Mouse (Mus musculus): ENCODE results near the gene Ubxn6.
"Not testable (repeated sequence)": the region's sequence is repeated elsewhere in the genome, so short reads cannot be mapped to it uniquely, and the experiment has no call there.

Ubxn6 gene

GRCm38 (mm10) chr17:56100811-56101210 is 26.0 kb upstream of the Ubxn6 start:
- no peak for DNase-seq

DNA sequence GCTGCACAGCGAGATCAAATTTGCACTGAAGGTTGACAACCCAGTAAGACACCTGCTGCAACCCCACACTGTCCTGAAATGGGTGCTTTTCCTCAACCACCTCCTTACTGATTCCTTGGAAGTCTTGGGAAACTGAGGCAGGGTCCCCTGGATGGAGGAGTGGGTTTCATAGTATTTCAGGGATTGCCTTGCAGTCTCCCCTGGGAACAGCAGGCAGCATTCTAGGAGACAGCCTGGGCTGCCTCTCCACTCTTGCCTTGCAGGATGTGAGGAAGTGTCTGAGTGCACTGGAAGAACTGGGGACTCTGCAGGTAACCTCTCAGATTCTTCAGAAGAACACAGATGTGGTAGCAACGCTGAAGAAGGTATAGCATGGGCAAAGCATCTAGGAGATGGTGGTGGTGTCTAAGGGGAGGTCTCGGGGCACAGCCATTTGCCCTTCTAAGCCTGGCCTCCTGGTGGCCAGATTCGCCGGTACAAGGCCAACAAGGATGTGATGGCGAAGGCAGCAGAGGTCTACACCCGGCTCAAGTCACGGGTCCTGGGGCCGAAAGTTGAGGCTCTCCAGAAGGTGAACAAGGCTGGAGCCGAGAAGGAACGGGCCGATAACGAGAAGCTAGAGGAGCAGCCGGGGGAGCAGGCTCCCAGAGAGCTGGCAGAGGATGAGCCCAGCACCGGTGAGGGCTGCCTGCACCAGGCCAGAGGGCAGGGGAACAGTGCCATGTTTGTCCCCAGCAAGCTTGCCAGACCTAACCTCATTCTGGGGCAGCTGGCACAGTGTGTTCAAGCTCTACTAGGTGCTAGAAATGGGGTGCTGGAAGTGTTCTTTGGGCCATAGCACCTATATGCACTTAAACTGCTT is 24.1 kb upstream of the Ubxn6 start:
- DNase-seq: no peak

DNA sequence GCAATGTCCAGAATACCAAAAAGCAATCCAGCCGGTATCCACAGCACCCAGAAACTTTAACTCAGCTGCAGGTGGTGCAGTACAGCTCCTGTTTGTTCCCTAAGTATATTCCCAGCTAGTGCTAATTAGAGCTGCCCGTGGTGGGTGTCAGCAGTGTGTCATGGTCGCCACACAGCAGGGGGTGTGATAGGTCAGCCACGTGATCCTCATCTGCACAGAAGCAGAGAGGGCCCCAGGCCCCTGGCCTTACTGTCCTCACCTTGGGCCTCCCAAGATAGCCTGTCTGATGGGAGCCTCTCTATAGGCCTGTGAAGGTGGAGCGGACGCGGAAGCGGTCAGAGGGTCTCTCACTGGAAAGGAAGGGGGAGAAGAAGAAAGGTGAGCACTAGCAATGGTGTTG is 23.4 kb upstream of the Ubxn6 start:
- no peak for DNase-seq

- no peak for DNase-seq
Measured at GRCm38 (mm10) chr17:56096883-56097282, 22.1 kb upstream of the Ubxn6 start.

GRCm38 (mm10) chr17:56092794-56093193 is 18.0 kb upstream of the Ubxn6 start:
- DNase-seq: no peak

DNA sequence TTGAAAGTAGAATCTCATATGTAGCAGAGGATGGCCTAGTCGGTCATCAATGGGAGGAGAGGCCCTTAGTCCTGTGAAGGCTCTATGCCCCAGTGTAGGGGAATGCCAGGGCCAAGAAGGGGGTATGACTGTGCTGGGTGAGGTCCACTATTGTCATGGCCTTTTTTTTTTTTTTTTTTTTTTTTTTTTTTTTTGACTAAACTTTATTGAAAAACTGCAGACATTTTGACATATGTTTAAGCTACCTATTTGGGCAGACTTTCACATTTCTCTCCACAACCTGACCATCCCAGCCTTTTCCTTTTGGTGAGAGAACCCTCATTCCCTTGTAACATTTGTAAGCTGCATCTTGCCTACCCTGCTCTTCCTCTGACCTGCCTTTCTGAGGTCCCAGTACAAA is 17.5 kb upstream of the Ubxn6 start:
- DNase-seq: no peak

DNA sequence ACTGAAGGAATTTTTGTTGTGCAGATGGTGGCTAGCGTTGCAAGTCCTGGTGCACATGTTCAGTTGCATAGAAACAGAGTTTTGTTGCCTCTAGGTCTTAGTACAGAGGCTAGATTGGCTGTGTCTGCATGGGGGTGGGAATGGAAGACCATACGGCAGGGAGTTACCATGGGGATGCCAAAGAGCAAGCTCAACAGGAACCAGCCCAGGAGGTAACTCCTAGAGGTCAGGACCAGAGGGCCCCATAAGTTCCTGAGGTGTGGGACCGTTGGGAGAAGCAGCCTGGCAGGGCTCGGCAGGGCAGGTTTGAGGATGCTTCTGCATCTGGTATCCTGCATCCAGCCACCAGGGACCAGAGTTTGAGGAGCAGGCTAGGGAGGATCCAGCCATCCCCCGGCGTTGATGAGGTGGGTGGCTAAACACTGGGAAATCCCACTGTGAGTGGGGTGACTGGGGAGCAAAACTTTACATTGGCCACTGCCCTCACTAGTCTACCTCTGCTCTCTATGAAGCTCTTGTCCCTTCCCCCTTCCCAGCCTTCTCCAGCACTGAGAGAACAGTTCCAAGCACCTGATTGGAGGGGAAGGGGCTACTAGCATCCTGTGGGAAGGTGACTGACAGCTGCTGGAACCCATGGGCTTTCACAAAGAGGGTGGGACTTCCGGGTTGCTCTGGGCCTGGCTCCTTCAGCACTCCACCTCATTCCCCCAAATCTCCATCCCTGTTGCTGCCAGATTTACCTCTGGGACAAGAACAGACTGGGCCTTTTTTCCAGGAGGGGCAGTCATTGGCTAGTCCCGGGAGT is 6.2 kb upstream of the Ubxn6 start:
- DNase-seq: no peak

GRCm38 (mm10) chr17:56079921-56080320 is 5.1 kb upstream of the Ubxn6 start:
- DNase-seq: peak; percentile 46

DNA sequence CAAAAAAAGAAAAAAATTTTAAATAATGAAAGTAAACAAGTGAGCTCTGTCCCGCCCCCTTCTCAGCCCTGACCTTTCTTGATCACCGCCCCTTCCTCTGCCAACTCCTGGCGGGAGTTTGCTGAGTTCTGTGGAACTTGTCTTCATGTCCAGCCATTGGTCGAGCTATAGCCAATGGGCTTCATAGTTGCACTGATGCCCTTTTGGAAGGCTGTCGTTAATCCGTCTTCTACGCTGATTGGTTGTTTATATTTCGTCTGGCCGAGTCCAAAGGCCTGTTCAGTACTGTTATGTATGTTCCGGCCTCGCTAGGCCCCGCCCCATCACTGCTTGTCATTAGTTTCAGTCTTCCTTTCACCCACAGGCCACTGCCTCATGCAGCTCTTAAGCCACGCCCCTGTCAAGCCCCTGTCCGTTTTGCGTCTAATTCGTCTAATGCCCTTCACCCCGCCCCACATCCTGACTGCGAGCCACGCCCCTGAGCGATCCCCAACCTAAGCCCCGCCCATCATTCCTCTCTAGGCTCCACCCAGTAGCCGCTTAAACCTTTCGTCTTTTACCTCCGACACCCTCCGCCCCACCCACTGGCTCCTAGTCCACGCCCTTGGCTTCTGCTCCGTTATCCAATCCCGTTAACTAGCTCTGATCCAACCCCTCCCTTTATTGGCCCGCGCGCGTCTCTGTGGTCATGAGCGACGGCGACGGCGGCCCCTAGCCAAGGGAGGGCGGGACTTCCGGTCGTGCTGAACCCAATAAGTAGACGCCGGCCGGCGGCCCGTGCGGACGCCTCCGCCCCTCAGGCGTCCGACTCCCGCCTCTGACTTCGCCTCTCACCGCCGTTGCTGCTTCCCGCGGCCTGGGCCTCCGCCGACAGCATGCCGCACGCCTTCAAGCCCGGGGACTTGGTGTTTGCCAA is 4.3 kb upstream of the Ubxn6 start, which contains the start of gene Hdgfl2:
Gene Hdgfl2, plus strand, starts transcription at position 755 of the 916 bp plus-strand sequence.
- peak; percentile 100 for DNase-seq

DNA sequence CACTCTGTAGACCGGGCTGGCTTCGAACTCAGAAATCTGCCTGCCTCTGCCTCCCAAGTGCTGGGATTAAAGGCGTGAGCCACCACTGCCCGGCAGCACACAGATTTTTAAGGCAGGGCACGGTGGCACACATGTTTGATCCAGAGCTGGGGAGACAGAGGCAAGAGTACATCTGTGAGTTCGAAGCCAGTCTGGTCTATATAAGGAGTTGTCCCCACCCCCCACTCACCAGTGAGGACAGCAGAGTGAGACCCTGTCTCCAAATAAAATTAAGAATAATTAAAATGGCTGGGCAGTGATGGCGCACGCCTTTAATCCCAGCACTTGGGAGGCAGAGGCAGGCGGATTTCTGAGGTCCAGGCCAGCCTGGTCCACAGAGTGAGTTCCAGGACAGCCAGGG is 3.5 kb upstream of the Ubxn6 start:
- peak; percentile 47 for DNase-seq

GRCm38 (mm10) chr17:56077523-56077922 is 2.7 kb upstream of the Ubxn6 start:
- no peak for DNase-seq

GRCm38 (mm10) chr17:56074097-56074826 is 566 bp downstream of the Ubxn6 start:
- DNase-seq: peak; percentile 73

- DNase-seq: no peak
Measured at GRCm38 (mm10) chr17:56072243-56072642, 2.6 kb downstream of the Ubxn6 start.

- no peak for DNase-seq
Measured at GRCm38 (mm10) chr17:56071126-56071525, 3.7 kb downstream of the Ubxn6 start.

GRCm38 (mm10) chr17:56069066-56069465 is 5.8 kb downstream of the Ubxn6 start:
- no peak for DNase-seq

- no peak for DNase-seq
Measured at GRCm38 (mm10) chr17:56066451-56066850, 8.4 kb downstream of the Ubxn6 start.

- not testable (repeated sequence) for DNase-seq
Measured at GRCm38 (mm10) chr17:56065715-56066114, 9.1 kb downstream of the Ubxn6 start.

- no peak for DNase-seq
Measured at GRCm38 (mm10) chr17:56062081-56062480, 12.7 kb downstream of the Ubxn6 start.

DNA sequence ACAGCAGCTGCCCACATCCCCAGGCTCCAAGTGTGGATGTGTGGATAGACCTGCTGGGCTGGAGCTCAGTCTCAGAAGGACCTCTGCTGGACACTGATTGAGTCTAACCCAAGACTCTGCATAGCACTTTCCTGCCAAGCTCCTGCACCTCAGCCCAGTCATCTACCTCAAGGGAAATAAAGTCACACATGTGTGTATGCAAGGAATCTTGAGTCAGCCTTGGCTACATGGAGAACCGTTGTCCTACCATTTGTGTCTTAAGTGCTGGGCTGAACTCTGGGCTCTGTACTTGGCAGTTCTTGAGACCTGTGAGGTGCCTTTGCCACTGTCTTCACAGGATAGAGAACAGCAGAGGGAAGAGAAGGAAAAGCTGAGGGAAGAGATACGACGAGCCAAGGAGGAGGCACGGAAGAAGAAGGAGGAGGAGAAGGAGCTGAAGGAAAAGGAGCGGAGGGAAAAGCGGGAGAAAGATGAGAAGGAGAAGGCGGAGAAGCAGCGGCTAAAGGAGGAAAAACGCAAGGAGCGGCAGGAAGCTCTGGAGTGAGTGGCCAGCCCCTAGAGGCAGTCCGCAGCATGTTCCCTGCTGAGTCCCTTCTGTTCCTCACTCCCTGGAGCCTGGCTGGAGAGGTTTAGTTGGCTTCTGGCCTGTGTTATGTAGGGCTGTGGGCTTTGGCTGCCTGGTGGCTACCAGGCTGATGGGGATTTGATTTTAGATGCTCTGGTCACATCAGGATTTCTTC is 17.3 kb downstream of the Ubxn6 start:
- no peak for DNase-seq

GRCm38 (mm10) chr17:56055945-56056678 is 18.7 kb downstream of the Ubxn6 start:
- DNase-seq: no peak

DNA sequence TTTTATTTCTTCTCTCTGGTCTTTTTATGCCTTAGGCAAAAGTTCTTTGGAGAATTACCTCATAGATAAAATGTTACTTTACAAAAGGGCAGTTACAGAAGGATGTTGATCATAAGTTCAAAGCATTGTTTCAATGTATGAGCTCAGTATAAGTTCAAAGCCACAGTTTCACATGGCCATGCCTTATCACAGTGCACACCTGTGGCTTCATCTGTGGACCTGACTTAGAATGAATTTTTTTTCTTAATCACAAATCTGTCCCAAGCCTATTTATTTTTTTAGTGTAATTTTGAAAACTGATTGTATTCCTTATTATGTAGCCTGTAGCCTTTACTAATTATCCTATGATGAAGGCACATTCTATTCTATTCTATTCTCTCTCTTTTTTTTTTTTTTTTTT is 19.9 kb downstream of the Ubxn6 start:
- no peak for DNase-seq

All from cerebellum, adult 11 months (tissue).